Comparison of ENCODE assay signal across 21 mouse cellular contexts in genomic region chr1:40263679-40264078, GRCm38 (mm10). TPM values are rescaled to one million over a fixed set of nuclear protein-coding genes. Genes with fewer than 3 reads are reported as not detected.
DNase-seq lines count a peak whose midpoint lies in the region; ATAC-seq and TF ChIP-seq lines count a peak whose summit lies in the region.
"Had no signal": no experiment of that assay in that cellular context is flagged by ENCODE, and none has a peak within 500 bp of the region (broad histone marks: within the 10 kb centered on the region; RNA-seq: fewer than 3 reads in every experiment).

No protein-coding gene starts in this region.

- no peak for ATAC-seq in heart, embryonic 11.5 days (replicated peaks; ENCODE audit: insufficient number of reproducible peaks, low FRiP score, low TSS enrichment)
- no peak for ATAC-seq in embryonic facial prominence, embryonic 15.5 days (ENCODE audit: insufficient number of reproducible peaks, low FRiP score, low TSS enrichment, low read depth)
- no peak for ATAC-seq in midbrain, embryonic 11.5 days (ENCODE audit: low FRiP score)
- ATAC-seq: intestine, postnatal 0 days; lung, postnatal 0 days; midbrain, embryonic 16.5 days had no signal

- TF ChIP-seq POLR2A in heart, adult 2 months (IDR thresholded peaks at IDR 0.05; ENCODE audit: insufficient read depth, low read depth, low read length): no peak

- 80% methylated on average over 8 of the region's 8 CpGs for WGBS in heart, adult 2 months
- 89% methylated on average over 8 of the region's 8 CpGs for WGBS in heart, embryonic 11.5 days (ENCODE audit: insufficient replicate concordance)
- 75% methylated on average over 8 of the region's 8 CpGs for WGBS in embryonic facial prominence, embryonic 15.5 days
- WGBS in midbrain, embryonic 11.5 days: 96% methylated on average over 8 of the region's 8 CpGs

- H3K27me3 ChIP-seq in heart, adult 2 months (ENCODE audit: control insufficient read depth, insufficient read depth, low read length): no peaks in the 10 kb centered on the region
- no peaks in the 10 kb centered on the region for H3K27me3 ChIP-seq in heart, embryonic 11.5 days (ENCODE audit: control insufficient read depth, insufficient read depth, low read length)
- no peaks in the 10 kb centered on the region for H3K27me3 ChIP-seq in embryonic facial prominence, embryonic 15.5 days
- H3K27me3 ChIP-seq in midbrain, embryonic 11.5 days (ENCODE audit: control insufficient read depth, insufficient read depth, low read length): no peaks in the 10 kb centered on the region
- H3K27me3 ChIP-seq: hindbrain, embryonic 15.5 days; limb, embryonic 15.5 days; stomach, embryonic 15.5 days had no signal

- no peaks in the 10 kb centered on the region; the same call in 1 of the 2 replicates for H3K36me3 ChIP-seq in heart, adult 2 months (ENCODE audit: control insufficient read depth, insufficient read depth, low read length)
- H3K36me3 ChIP-seq in heart, embryonic 11.5 days (ENCODE audit: control insufficient read depth, insufficient read depth, low read length): no peaks in the 10 kb centered on the region
- H3K36me3 ChIP-seq in embryonic facial prominence, embryonic 15.5 days: no peaks in the 10 kb centered on the region
- H3K36me3 ChIP-seq in midbrain, embryonic 11.5 days (ENCODE audit: control insufficient read depth, insufficient read depth, low read length): no peaks in the 10 kb centered on the region
- H3K36me3 ChIP-seq: hindbrain, embryonic 15.5 days; limb, embryonic 15.5 days; neural tube, embryonic 15.5 days; stomach, embryonic 15.5 days had no signal

- H3K9ac ChIP-seq in heart, adult 2 months (ENCODE audit: low read depth, low read length): no peak overlapping the region
- H3K9ac ChIP-seq in heart, embryonic 11.5 days (ENCODE audit: low read depth, low read length): no peak overlapping the region
- H3K9ac ChIP-seq in embryonic facial prominence, embryonic 15.5 days: no peak overlapping the region
- no peak overlapping the region for H3K9ac ChIP-seq in midbrain, embryonic 11.5 days (ENCODE audit: low read length)
- H3K9ac ChIP-seq: hindbrain, embryonic 15.5 days; limb, embryonic 15.5 days; neural tube, embryonic 15.5 days; stomach, embryonic 15.5 days had no signal

- no peak overlapping the region for H3K4me3 ChIP-seq in heart, adult 2 months
- no peak overlapping the region for H3K4me3 ChIP-seq in heart, embryonic 11.5 days (ENCODE audit: low read depth, low read length)
- H3K4me3 ChIP-seq in embryonic facial prominence, embryonic 15.5 days (replicated peaks): no peak overlapping the region
- H3K4me3 ChIP-seq in midbrain, embryonic 11.5 days (ENCODE audit: low read depth, low read length): no peak overlapping the region
- H3K4me3 ChIP-seq: hindbrain, embryonic 15.5 days; limb, embryonic 15.5 days; neural tube, embryonic 15.5 days; stomach, embryonic 15.5 days had no signal

- no peaks in the 10 kb centered on the region for H3K79me2 ChIP-seq in heart, adult 2 months (replicated peaks; ENCODE audit: control insufficient read depth, insufficient read depth, low read length)

- peak; percentile 47; the same call in 1 of the 2 replicates for TF ChIP-seq EP300 in heart, adult 2 months (IDR thresholded peaks at IDR 0.05; ENCODE audit: insufficient read depth, low read depth, low read length)

- intact Hi-C loops in heart, adult 2 months (cut with DNase I): loop anchor here (5.0 kb wide), 1 partner anchor 91 kb away; no protein-coding TSS in a partner anchor
- intact Hi-C loops in gastrocnemius, postnatal 14 days (cut with DNase I; ENCODE audit: low total_unique reads): no loop called here
- intact Hi-C loops in heart, postnatal 25 days (cut with DNase I): loop anchor here (5.0 kb wide), 2 partner anchors 81 to 146 kb away; no protein-coding TSS in a partner anchor

- H3K4me2 ChIP-seq in heart, embryonic 11.5 days: no peak overlapping the region
- H3K4me2 ChIP-seq in embryonic facial prominence, embryonic 15.5 days (replicated peaks): no peak overlapping the region
- H3K4me2 ChIP-seq in midbrain, embryonic 11.5 days: no peak overlapping the region
- H3K4me2 ChIP-seq: hindbrain, embryonic 15.5 days; limb, embryonic 15.5 days; neural tube, embryonic 15.5 days; stomach, embryonic 15.5 days had no signal

- peak; percentile 57 to 72 for DNase-seq in heart, adult 2 months
- peak; percentile 50 for DNase-seq in gastrocnemius, postnatal 14 days
- DNase-seq in heart, postnatal 25 days (ENCODE audit: low spot score): peak; percentile 61
- no peak for DNase-seq in midbrain, embryonic 11.5 days (ENCODE audit: low spot score, missing footprints)
- no peak for DNase-seq in cerebellum, adult 18-20 months
- DNase-seq in retina, embryonic 14.5 days (ENCODE audit: low spot score): no peak
- DNase-seq: adrenal gland, adult 2 months; cerebellum, adult 9-11 months; layer of hippocampus, postnatal 36 days; right cerebral cortex, postnatal 25 days; thymus, adult 18-20 months had no signal

- no peaks in the 10 kb centered on the region for H3K9me3 ChIP-seq in heart, embryonic 11.5 days (replicated peaks; ENCODE audit: control insufficient read depth, low read length)
- H3K9me3 ChIP-seq in embryonic facial prominence, embryonic 15.5 days (replicated peaks): no peaks in the 10 kb centered on the region
- H3K9me3 ChIP-seq in midbrain, embryonic 11.5 days (ENCODE audit: control insufficient read depth, low read length): no peaks in the 10 kb centered on the region
- H3K9me3 ChIP-seq: hindbrain, embryonic 15.5 days; limb, embryonic 15.5 days; neural tube, embryonic 15.5 days; stomach, embryonic 15.5 days had no signal

- H3K4me1 ChIP-seq in heart, adult 2 months (ENCODE audit: control insufficient read depth, insufficient read depth, low read length): peaks cover 14% of the 10 kb centered on the region
- peaks cover 17% of the 10 kb centered on the region for H3K4me1 ChIP-seq in heart, embryonic 11.5 days (ENCODE audit: control insufficient read depth, insufficient read depth, low read length)
- H3K4me1 ChIP-seq in embryonic facial prominence, embryonic 15.5 days: peaks cover 36% of the 10 kb centered on the region
- H3K4me1 ChIP-seq in midbrain, embryonic 11.5 days (ENCODE audit: control insufficient read depth, insufficient read depth, low read length): no peaks in the 10 kb centered on the region

- peak overlapping the region; percentile 23; the same call in 1 of the 2 replicates for H3K27ac ChIP-seq in heart, adult 2 months
- no peak overlapping the region for H3K27ac ChIP-seq in heart, embryonic 11.5 days (ENCODE audit: low read depth, low read length)
- 0 out of 2 replicates have a peak overlapping the region, but pooled peaks have one; percentile 39 for H3K27ac ChIP-seq in embryonic facial prominence, embryonic 15.5 days (replicated peaks)
- H3K27ac ChIP-seq in midbrain, embryonic 11.5 days (ENCODE audit: low read depth, low read length): no peak overlapping the region
- H3K27ac ChIP-seq: hindbrain, embryonic 15.5 days; kidney, postnatal 0 days; limb, embryonic 15.5 days; neural tube, embryonic 15.5 days; stomach, embryonic 15.5 days had no signal

- TF ChIP-seq CTCF in heart, adult 2 months (IDR thresholded peaks at IDR 0.05): no peak

RNA-seq across cellular contexts. Expression of gene Il1r1, which starts 38.8 kb away (rescaled TPM):
- total RNA-seq in heart, adult 2 months (2021): 1 to 10 TPM; 5.5 to 6.1 TPM
- polyA plus RNA-seq in heart, adult 2 months (2012; rRNA removed): 4.8 and 6.1 TPM in 2 replicates
- polyA plus RNA-seq in heart, embryonic 11.5 days (2014; fragmentation: Nextera tagmentation; extraction: Ambion mirVana): 7.9 and 9.8 TPM in 2 replicates
- polyA plus RNA-seq in embryonic facial prominence, embryonic 15.5 days (2015; fragmentation: Nextera tagmentation; extraction: Ambion mirVana): 10.3 and 10.9 TPM in 2 replicates
- total RNA-seq in gastrocnemius, postnatal 14 days (2021): 1 to 10 TPM; 3.3 to 3.5 TPM
- total RNA-seq in heart, postnatal 25 days (2021): 1 to 10 TPM; 6.0 to 6.1 TPM
- polyA plus RNA-seq in midbrain, embryonic 11.5 days (2014; fragmentation: Nextera tagmentation; extraction: Ambion mirVana): 0.96 and 1.0 TPM in 2 replicates

Comparison
In these comparisons a context has a peak if more than half of its experiments do, and no peak if none do; other contexts are left out.
1. H3K27ac ChIP-seq: peak in heart, adult 2 months (single experiment) and embryonic facial prominence, embryonic 15.5 days (single experiment); none in heart, embryonic 11.5 days (single experiment) and midbrain, embryonic 11.5 days (single experiment).
2. DNase-seq: peak in heart, adult 2 months (2 of 2), gastrocnemius, postnatal 14 days (single experiment) and heart, postnatal 25 days (single experiment); none in midbrain, embryonic 11.5 days (single experiment), cerebellum, adult 18-20 months (0 of 2) and retina, embryonic 14.5 days (single experiment).